Mouse (Mus musculus): ENCODE measurements around the gene Adipor2.

- TF ChIP-seq CTCF (IDR thresholded peaks at IDR 0.05; ENCODE audit: extremely low read depth, insufficient read depth, low read length) (no peak), POLR2A (IDR thresholded peaks at IDR 0.05; ENCODE audit: extremely low read depth, insufficient read depth, low read length) (no peak)
Observed at GRCm38 (mm10) chr6:119314751-119315476, 102.6 kb downstream of the Adipor2 start.

Measured in cortical plate, adult 2 months (tissue).